Mouse (Mus musculus): ENCODE measurements around the gene Exoc3l4. TPM values are rescaled to one million over a fixed set of nuclear protein-coding genes. Genes with fewer than 3 reads are reported as not detected.

Exoc3l4 gene
- polyA plus RNA-seq, 1 experiment from 2014 or later = 10.2 TPM

DNA sequence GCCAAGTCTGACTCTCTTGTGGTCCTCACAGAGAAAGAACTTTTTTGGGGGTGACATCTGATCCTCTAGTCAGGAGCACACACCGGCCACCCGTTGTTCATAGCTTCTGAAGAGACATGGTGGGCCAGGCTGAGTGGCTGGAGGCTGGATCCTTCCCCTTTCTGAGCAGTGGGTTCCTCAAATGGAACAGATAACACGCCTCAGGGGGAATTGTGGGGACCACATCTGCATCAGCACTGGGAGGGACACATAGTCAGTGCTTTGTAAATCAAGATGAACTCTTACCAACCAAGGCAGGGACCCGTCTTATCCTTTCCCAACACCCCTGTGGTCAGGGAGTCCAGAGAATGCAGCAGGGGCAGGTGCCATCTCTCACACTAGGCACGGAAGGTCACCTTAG lies 3.1 kb downstream of the Exoc3l4 start:
- no peak overlapping the region for H3K27ac ChIP-seq (ENCODE audit: low read depth)
- no peak overlapping the region for H3K4me3 ChIP-seq (ENCODE audit: low read depth, low read length)
- H3K9ac ChIP-seq (ENCODE audit: low read length) = no peak overlapping the region
- DNase-seq (ENCODE audit: low spot score) = no peak
- H3K4me2 ChIP-seq (ENCODE audit: low read length) = no peak overlapping the region
- WGBS = 85% methylated on average over 5 of the region's 5 CpGs
- H3K4me1 ChIP-seq (replicated peaks; ENCODE audit: control insufficient read depth, insufficient read depth, low read length) = peaks cover 9% of the 10 kb centered on the region
- H3K27me3 ChIP-seq (replicated peaks; ENCODE audit: control insufficient read depth, insufficient read depth, low read length) = peaks cover 36% of the 10 kb centered on the region
- no peak for ATAC-seq (replicated peaks; ENCODE audit: low FRiP score, low TSS enrichment, low read depth)
- no peaks in the 10 kb centered on the region for H3K9me3 ChIP-seq (ENCODE audit: control insufficient read depth, low read length)
- no peaks in the 10 kb centered on the region for H3K36me3 ChIP-seq (ENCODE audit: control insufficient read depth, insufficient read depth, low read length)

DNA sequence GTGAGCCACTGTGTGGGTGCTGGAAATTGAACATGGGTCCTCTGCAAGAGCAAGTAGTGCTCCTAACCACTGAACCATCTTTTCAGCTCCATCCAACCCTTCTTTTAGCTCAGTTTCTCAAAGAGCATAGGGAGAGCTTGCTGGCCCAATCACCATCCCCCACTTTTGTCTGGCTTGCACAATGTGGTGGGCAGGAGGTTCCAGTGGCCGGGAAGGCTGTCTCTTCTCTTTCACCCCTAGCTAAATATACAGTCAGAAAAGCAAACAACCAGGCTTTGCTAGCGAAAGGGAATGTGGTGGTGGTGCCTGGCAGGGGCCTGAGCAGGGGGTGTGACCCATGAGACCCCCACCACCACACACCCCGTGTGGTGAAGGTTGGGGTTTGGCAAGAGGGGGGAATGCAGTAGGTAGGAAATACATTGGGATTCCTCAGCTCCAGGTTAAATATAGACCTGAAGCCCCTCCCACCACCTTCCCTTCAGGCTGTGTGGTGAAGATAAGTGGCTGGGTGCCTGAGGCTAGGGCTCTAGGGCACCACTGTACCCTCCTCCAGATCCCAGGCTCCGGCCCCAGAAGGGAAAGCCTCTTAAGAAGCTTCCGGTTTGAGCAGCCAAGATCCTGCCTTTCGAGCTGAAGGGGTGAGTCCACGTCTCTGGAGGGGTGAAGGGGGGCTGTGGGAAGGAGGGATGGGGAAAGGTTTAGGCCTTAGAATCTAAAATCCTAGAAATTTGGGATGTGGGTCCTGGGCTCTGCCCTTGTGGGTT lies 4.3 kb downstream of the Exoc3l4 start:
- no peak for ATAC-seq (replicated peaks; ENCODE audit: low FRiP score, low TSS enrichment, low read depth)
- Histone ChIP-seq H3K4me3 (ENCODE audit: low read depth, low read length) (no peak overlapping the region), H3K36me3 (ENCODE audit: control insufficient read depth, insufficient read depth, low read length) (no peaks in the 10 kb centered on the region), H3K27me3 (replicated peaks; ENCODE audit: control insufficient read depth, insufficient read depth, low read length) (peaks cover 47% of the 10 kb centered on the region), H3K27ac (ENCODE audit: low read depth) (no peak overlapping the region), H3K9ac (ENCODE audit: low read length) (no peak overlapping the region), H3K9me3 (ENCODE audit: control insufficient read depth, low read length) (no peaks in the 10 kb centered on the region), H3K4me2 (ENCODE audit: low read length) (no peak overlapping the region), H3K4me1 (replicated peaks; ENCODE audit: control insufficient read depth, insufficient read depth, low read length) (peaks cover 9% of the 10 kb centered on the region)
- WGBS = 40% methylated on average over 7 of the region's 7 CpGs
- no peak for DNase-seq (ENCODE audit: low spot score)

- 48% methylated on average over 5 of the region's 5 CpGs for WGBS
Observed at GRCm38 (mm10) chr12:111422852-111423251, 6.0 kb downstream of the Exoc3l4 start.

DNA sequence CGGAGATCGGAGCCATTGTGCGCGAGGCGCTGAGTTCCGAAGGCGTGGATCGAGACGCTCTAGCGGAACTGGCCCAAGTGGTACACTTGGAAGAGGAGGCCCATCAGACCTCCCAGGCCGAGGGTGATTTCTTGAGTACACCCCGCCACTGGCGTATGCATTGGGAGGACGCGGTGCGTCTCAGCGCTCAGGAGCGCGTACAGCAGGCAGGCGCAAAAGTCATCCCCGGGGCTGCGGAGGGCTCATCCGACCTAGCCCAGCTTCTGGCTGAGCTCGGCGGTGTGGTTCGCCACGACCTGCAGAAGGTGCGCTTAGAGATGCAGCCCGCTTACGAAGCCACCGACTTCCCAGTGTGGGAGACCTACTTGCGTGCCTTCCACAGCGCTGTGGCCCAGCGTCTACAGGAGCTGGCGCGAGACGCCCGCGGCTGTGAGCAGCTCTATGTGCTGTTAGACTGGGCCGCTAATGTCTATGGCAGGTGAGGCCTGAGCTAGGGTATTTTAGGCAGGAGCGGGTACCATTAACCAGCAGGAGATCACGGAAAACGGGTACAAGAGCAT lies 6.8 kb downstream of the Exoc3l4 start:
- ATAC-seq (replicated peaks; ENCODE audit: low FRiP score, low TSS enrichment, low read depth) (no peak), DNase-seq (ENCODE audit: low spot score) (no peak)
- WGBS = 12% methylated on average over 43 of the region's 43 CpGs
- no peaks in the 10 kb centered on the region for H3K36me3 ChIP-seq (ENCODE audit: control insufficient read depth, insufficient read depth, low read length)
- H3K9me3 ChIP-seq (ENCODE audit: control insufficient read depth, low read length) = no peaks in the 10 kb centered on the region
- H3K27ac ChIP-seq (ENCODE audit: low read depth) = no peak overlapping the region
- peaks cover 7% of the 10 kb centered on the region; the same call in 1 of the 2 replicates for H3K4me1 ChIP-seq (replicated peaks; ENCODE audit: control insufficient read depth, insufficient read depth, low read length)
- H3K4me2 ChIP-seq (ENCODE audit: low read length) = peak overlapping the region; percentile 44
- H3K9ac ChIP-seq (ENCODE audit: low read length) = no peak overlapping the region
- peaks cover 65% of the 10 kb centered on the region for H3K27me3 ChIP-seq (replicated peaks; ENCODE audit: control insufficient read depth, insufficient read depth, low read length)
- H3K4me3 ChIP-seq (ENCODE audit: low read depth, low read length) = peak overlapping the region; percentile 24

More at GRCm38 (mm10) chr12:111422852-111423251, 6.0 kb downstream of the Exoc3l4 start:
- ATAC-seq (replicated peaks; ENCODE audit: low FRiP score, low TSS enrichment, low read depth) (no peak), DNase-seq (ENCODE audit: low spot score) (no peak)
- Histone ChIP-seq H3K27ac (ENCODE audit: low read depth) (no peak overlapping the region), H3K4me2 (ENCODE audit: low read length) (no peak overlapping the region), H3K4me3 (ENCODE audit: low read depth, low read length) (0 out of 2 replicates have a peak overlapping the region, but pooled peaks have one; percentile 24), H3K9ac (ENCODE audit: low read length) (no peak overlapping the region), H3K27me3 (replicated peaks; ENCODE audit: control insufficient read depth, insufficient read depth, low read length) (peaks cover 57% of the 10 kb centered on the region), H3K36me3 (ENCODE audit: control insufficient read depth, insufficient read depth, low read length) (no peaks in the 10 kb centered on the region), H3K9me3 (ENCODE audit: control insufficient read depth, low read length) (no peaks in the 10 kb centered on the region), H3K4me1 (replicated peaks; ENCODE audit: control insufficient read depth, insufficient read depth, low read length) (peaks cover 8% of the 10 kb centered on the region)

DNA sequence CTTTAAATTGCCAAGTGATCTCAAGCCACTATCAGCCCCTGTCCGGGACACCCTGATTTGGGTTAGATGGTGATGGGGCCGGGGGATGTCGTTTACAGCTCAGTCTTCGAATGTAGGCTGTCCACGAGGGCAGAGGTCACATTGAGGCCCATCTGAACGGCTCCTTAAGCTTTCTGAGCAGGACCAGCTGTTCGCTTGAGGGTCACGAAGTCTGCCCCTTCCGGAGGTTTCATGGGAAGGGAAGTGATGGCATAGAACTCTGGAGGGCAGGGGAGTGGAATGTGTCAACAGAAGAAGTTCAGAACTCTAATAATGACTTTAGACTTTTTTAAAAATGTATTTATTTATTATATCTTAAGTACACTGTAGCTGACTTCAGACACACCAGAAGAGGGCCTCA lies 7.7 kb downstream of the Exoc3l4 start:
- Histone ChIP-seq H3K36me3 (ENCODE audit: control insufficient read depth, insufficient read depth, low read length) (no peaks in the 10 kb centered on the region), H3K27ac (ENCODE audit: low read depth) (no peak overlapping the region), H3K9me3 (ENCODE audit: control insufficient read depth, low read length) (no peaks in the 10 kb centered on the region), H3K4me1 (replicated peaks; ENCODE audit: control insufficient read depth, insufficient read depth, low read length) (peaks cover 14% of the 10 kb centered on the region; the same call in 1 of the 2 replicates), H3K9ac (ENCODE audit: low read length) (no peak overlapping the region), H3K4me2 (ENCODE audit: low read length) (no peak overlapping the region), H3K27me3 (replicated peaks; ENCODE audit: control insufficient read depth, insufficient read depth, low read length) (peaks cover 73% of the 10 kb centered on the region), H3K4me3 (ENCODE audit: low read depth, low read length) (no peak overlapping the region)
- 25% methylated on average over 9 of the region's 9 CpGs for WGBS
- ATAC-seq (replicated peaks; ENCODE audit: low FRiP score, low TSS enrichment, low read depth) (no peak), DNase-seq (ENCODE audit: low spot score) (no peak)

- Histone ChIP-seq H3K4me2 (ENCODE audit: low read length) (no peak overlapping the region), H3K9ac (ENCODE audit: low read length) (no peak overlapping the region), H3K27me3 (replicated peaks; ENCODE audit: control insufficient read depth, insufficient read depth, low read length) (peaks cover 80% of the 10 kb centered on the region), H3K9me3 (ENCODE audit: control insufficient read depth, low read length) (no peaks in the 10 kb centered on the region), H3K4me3 (ENCODE audit: low read depth, low read length) (no peak overlapping the region), H3K36me3 (ENCODE audit: control insufficient read depth, insufficient read depth, low read length) (no peaks in the 10 kb centered on the region), H3K4me1 (replicated peaks; ENCODE audit: control insufficient read depth, insufficient read depth, low read length) (peaks cover 18% of the 10 kb centered on the region), H3K27ac (ENCODE audit: low read depth) (no peak overlapping the region)
- ATAC-seq (replicated peaks; ENCODE audit: low FRiP score, low TSS enrichment, low read depth) (peak; percentile 40; the same call in 1 of the 2 replicates), DNase-seq (ENCODE audit: low spot score) (peak; percentile 96)
- WGBS = 6% methylated on average over 15 of the region's 15 CpGs
Observed at GRCm38 (mm10) chr12:111425258-111425657, 8.4 kb downstream of the Exoc3l4 start.

- Histone ChIP-seq H3K4me1 (replicated peaks; ENCODE audit: control insufficient read depth, insufficient read depth, low read length) (peaks cover 25% of the 10 kb centered on the region), H3K27ac (ENCODE audit: low read depth) (no peak overlapping the region), H3K4me3 (ENCODE audit: low read depth, low read length) (no peak overlapping the region), H3K4me2 (ENCODE audit: low read length) (no peak overlapping the region), H3K27me3 (replicated peaks; ENCODE audit: control insufficient read depth, insufficient read depth, low read length) (peaks cover 86% of the 10 kb centered on the region), H3K36me3 (ENCODE audit: control insufficient read depth, insufficient read depth, low read length) (no peaks in the 10 kb centered on the region), H3K9ac (ENCODE audit: low read length) (no peak overlapping the region), H3K9me3 (ENCODE audit: control insufficient read depth, low read length) (no peaks in the 10 kb centered on the region)
- peak; percentile 99 for DNase-seq (ENCODE audit: low spot score)
- no peak; the same call in 1 of the 2 replicates for ATAC-seq (replicated peaks; ENCODE audit: low FRiP score, low TSS enrichment, low read depth)
- 20% methylated on average over 29 of the region's 29 CpGs for WGBS
Observed at GRCm38 (mm10) chr12:111425789-111426460, 9.1 kb downstream of the Exoc3l4 start.

DNA sequence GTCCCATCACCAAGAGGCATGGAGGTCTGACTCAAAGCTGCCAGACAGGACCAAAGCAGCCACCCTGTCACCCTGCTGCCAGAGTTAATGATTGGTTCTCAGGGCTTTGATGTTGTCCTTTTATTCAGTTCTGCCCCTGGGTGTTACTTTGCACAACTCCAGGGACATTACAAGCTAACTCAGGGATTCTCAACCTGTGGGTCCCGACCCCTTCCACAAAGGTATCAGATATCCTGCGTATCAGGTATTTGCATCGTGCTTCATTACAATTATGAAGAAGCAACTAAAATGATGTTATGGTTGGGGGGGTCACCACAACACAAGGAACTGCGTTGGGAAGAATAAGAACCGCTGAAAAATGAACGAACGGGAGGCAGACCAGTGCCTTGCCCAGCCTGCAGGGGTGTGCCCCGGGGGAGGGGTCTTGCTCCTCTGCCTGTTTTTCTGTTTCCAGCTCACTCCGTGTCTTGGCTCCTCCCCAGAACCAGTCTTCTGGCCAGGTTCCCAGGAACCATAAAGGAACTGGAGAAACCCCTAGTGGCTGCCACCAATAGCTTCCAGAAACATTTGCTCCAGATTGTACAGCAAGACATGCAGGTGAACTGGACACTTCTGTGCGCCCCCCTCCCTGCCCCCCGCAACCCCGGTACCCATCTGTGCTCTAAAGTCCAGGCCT lies 10.8 kb downstream of the Exoc3l4 start:
- DNase-seq (ENCODE audit: low spot score) (no peak), ATAC-seq (replicated peaks; ENCODE audit: low FRiP score, low TSS enrichment, low read depth) (no peak)
- H3K9ac ChIP-seq (ENCODE audit: low read length) = no peak overlapping the region
- H3K4me1 ChIP-seq (replicated peaks; ENCODE audit: control insufficient read depth, insufficient read depth, low read length) = peaks cover 25% of the 10 kb centered on the region
- 50% methylated on average over 12 of the region's 12 CpGs for WGBS
- no peak overlapping the region for H3K4me2 ChIP-seq (ENCODE audit: low read length)
- H3K27ac ChIP-seq (ENCODE audit: low read depth) = no peak overlapping the region
- no peak overlapping the region for H3K4me3 ChIP-seq (ENCODE audit: low read depth, low read length)
- H3K9me3 ChIP-seq (ENCODE audit: control insufficient read depth, low read length) = no peaks in the 10 kb centered on the region
- peaks cover 82% of the 10 kb centered on the region for H3K27me3 ChIP-seq (replicated peaks; ENCODE audit: control insufficient read depth, insufficient read depth, low read length)
- no peaks in the 10 kb centered on the region for H3K36me3 ChIP-seq (ENCODE audit: control insufficient read depth, insufficient read depth, low read length)
